Mouse (Mus musculus) ES-E14 (cell line): ENCODE results near the gene Abcg2.

Experiments used
- CHD2 ChIP-seq: IDR thresholded peaks from 2 replicates; pipeline ENCODE4 v1.6.1; 2014; ENCODE audit warnings: mild to moderate bottlenecking, low read depth, low read length, inconsistent platforms
- HCFC1 ChIP-seq: IDR thresholded peaks from 2 replicates; pipeline ENCODE4 v1.6.1; 2012; ENCODE audit warnings: low read length, inconsistent platforms, borderline replicate concordance; ENCODE audit not compliant: insufficient read depth

GRCm38 (mm10) chr6:58633731-58634130 lies 49.4 kb downstream of the Abcg2 start:
- no peak for TF ChIP-seq HCFC1
- TF ChIP-seq CHD2: no peak
